Mouse (Mus musculus) G1E (cell line): ENCODE results near the gene Fzr1. TPM values are rescaled to one million over a fixed set of nuclear protein-coding genes. Genes with fewer than 3 reads are reported as not detected.

Experiments
- ATAC-seq: 2 replicates; pipeline ENCODE4 v1.8.0; 2016; ENCODE audit warnings: mild to moderate bottlenecking; ENCODE audit not compliant: insufficient number of reproducible peaks, poor library complexity, low FRiP score, severe bottlenecking; ENCODE audit errors: extremely low read depth
- DNase-seq: peaks from one replicate; pipeline ENCODE4 v3.0.0; 2012; ENCODE audit warnings: low spot score
- H3K27me3 ChIP-seq: 2 replicates; pipeline ENCODE4 v1.6.1; 2012; ENCODE audit warnings: mild to moderate bottlenecking, low read length, inconsistent platforms; ENCODE audit not compliant: insufficient read depth
- H3K36me3 ChIP-seq: replicated peaks from 2 replicates; pipeline ENCODE3; 2012; ENCODE audit warnings: mild to moderate bottlenecking, inconsistent platforms
- H3K4me1 ChIP-seq: 2 replicates; pipeline ENCODE4 v1.6.1; 2012; ENCODE audit warnings: low read depth, low read length, inconsistent platforms, mixed read lengths; ENCODE audit not compliant: insufficient read depth
- H3K4me3 ChIP-seq: 2 replicates; pipeline ENCODE4 v1.5.1; 2012; ENCODE audit warnings: low read depth, mild to moderate bottlenecking, inconsistent platforms, low read length, moderate library complexity, mixed read lengths
- H3K9me3 ChIP-seq: replicated peaks from 2 replicates; pipeline ENCODE4 v1.6.1; 2012; ENCODE audit warnings: inconsistent platforms
- CTCF ChIP-seq: IDR thresholded peaks from 2 replicates; pipeline ENCODE4 v1.5.1; 2012; ENCODE audit warnings: low read depth, low read length, inconsistent platforms, mixed read lengths
- GATA1 ChIP-seq: IDR thresholded peaks from 2 replicates; pipeline ENCODE4 v1.6.1; 2012; ENCODE audit warnings: borderline replicate concordance, low read length, inconsistent platforms, mixed read lengths
- GATA2 ChIP-seq: IDR thresholded peaks from 2 replicates; pipeline ENCODE4 v1.6.1; 2012; ENCODE audit warnings: low read depth, low read length, inconsistent platforms, borderline replicate concordance
- POLR2AphosphoS5 ChIP-seq: IDR thresholded peaks from 2 replicates; pipeline ENCODE4 v1.6.1; 2012; ENCODE audit warnings: low read depth, low read length, inconsistent platforms; ENCODE audit not compliant: insufficient replicate concordance
- TAL1 ChIP-seq: conservative IDR thresholded peaks from 2 replicates; pipeline ENCODE4 v1.6.1; 2012; ENCODE audit warnings: low read depth, low read length, inconsistent platforms, mixed read lengths
- polyA plus RNA-seq: library from polyadenylated mRNA; stranded (reverse); fragments of >175 nt; gene quantifications from 2 replicates; pipeline ENCODE4 v1.2.3, GENCODE M21; 2012
- total RNA-seq, 2 experiments: library from RNA; stranded (forward) in 1 of 2; stranded (reverse) in 1 of 2; fragments of 200-1000 nt in 1 of 2; fragments of >200 nt in 1 of 2; fragmentation: Nextera tagmentation in 1 of 2; gene quantifications; 2 replicates each; pipeline ENCODE4 v1.2.3; 2014 to 2017

Gene Fzr1
- total and polyA plus RNA-seq, 3 experiments = 15.8 to 96.2 (median 65.2) TPM

DNA sequence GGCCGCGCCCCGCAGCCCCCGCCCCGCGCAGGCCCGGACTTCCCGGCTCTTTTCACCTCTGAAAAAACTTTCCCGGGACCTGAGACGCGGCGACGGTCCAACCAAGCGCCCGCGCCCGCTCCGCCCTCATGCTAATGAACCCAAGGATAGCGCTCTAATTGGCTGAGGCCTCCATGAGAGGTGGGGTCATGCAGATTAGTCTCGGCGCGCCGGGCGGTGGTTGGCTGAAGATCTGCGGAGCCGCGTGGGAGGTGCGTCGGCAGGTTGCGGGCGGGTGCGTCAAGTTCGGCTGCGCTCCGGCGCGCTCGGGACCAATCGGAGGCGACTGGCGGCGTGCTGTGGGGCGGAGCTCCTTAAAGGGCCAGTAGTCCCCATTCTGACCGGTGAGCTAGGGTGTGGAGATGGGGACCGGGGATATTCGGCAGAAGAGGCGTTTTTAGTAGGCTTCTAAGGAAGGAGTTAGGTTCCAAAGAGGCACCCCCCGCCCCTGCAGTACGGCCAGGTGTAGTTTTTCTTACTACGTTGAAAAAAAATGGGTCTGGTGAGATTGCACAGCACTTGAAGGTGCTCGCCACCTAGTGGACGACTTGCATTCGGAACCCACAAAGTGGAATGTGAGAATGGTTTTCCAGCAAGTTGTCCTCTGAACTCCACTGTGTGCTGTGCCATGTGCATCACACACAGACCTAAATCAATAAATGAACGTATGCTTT lies 27.8 kb downstream of the Fzr1 start, which contains the start of gene Hmg20b:
Hmg20b (minus strand) TSS at position 130 of the 713 bp plus-strand sequence.
- H3K4me3 ChIP-seq = peak within 1 kb of the TSS; percentile 97
- DNase-seq (peak; percentile 94), ATAC-seq (peak; percentile 91)
- no peaks in the 10 kb centered on the region; the same call in 1 of the 2 replicates for H3K27me3 ChIP-seq
- TF ChIP-seq CTCF (peak; percentile 79), POLR2AphosphoS5 (no peak)
- H3K4me1 ChIP-seq = peaks cover 67% of the 10 kb centered on the region
- peaks cover 35% of the 10 kb centered on the region for H3K36me3 ChIP-seq
- no peaks in the 10 kb centered on the region for H3K9me3 ChIP-seq

DNA sequence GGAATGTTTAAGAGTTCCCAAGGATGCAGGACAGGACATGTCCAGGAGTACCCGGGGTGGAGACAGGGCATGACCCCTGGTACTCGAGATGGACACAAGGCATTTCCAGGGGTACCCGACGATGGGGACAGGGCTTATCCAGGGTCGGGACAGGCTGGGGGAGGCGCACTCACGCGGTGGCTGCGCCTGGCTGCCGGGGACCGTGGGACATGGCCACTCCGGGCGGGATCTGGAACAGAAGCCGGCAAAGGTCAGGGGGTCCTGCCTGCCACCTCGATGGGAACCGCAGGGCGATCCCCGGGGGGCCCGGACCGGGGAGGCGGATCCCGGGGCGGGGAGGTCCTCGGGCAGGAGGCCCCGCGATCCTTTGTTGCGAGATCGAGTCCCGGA lies 28.4 kb downstream of the Fzr1 start:
- TF ChIP-seq POLR2AphosphoS5 = no peak
- no peak for TF ChIP-seq TAL1
- no peak for TF ChIP-seq GATA2
- no peak for TF ChIP-seq CTCF
- no peak for TF ChIP-seq GATA1
- peaks cover 61% of the 10 kb centered on the region for H3K4me1 ChIP-seq
- ATAC-seq = no peak

DNA sequence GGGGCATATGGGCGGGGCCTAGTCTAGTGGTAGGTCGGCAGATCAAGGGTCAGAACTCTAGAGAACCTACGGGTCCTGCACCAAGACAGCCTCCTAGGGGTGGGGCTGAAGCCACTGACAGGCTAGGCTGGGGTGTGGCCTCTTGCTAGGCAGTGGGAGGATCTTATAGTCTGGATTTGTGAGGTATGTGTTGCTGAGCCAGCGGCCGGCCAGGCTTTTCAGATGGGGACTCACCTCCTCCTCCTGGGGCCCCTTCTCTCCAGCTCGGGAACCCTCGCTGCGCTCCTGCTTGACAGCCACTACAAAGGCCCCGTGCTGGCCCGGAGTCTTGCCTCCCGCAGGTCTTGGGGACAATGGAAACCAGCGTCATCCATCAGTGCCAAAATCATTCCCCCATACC lies 29.2 kb downstream of the Fzr1 start:
- Histone ChIP-seq H3K36me3 (peaks cover 40% of the 10 kb centered on the region), H3K4me1 (peaks cover 54% of the 10 kb centered on the region), H3K4me3 (peak overlapping the region; percentile 97; the same call in 1 of the 2 replicates), H3K9me3 (no peaks in the 10 kb centered on the region), H3K27me3 (no peaks in the 10 kb centered on the region; the same call in 1 of the 2 replicates)
- DNase-seq (peak; percentile 77), ATAC-seq (peak; percentile 65)
- no peak for TF ChIP-seq GATA1
- TF ChIP-seq GATA2 = no peak
- no peak for TF ChIP-seq POLR2AphosphoS5
- TF ChIP-seq TAL1 = no peak
- TF ChIP-seq CTCF = no peak

More for the DNA sequence above, 28.4 kb downstream of the Fzr1 start:
- no peak for DNase-seq
- H3K4me3 ChIP-seq = peak overlapping the region; percentile 97
- H3K27me3 ChIP-seq = no peaks in the 10 kb centered on the region; the same call in 1 of the 2 replicates
- no peaks in the 10 kb centered on the region for H3K9me3 ChIP-seq
- peaks cover 40% of the 10 kb centered on the region for H3K36me3 ChIP-seq

DNA sequence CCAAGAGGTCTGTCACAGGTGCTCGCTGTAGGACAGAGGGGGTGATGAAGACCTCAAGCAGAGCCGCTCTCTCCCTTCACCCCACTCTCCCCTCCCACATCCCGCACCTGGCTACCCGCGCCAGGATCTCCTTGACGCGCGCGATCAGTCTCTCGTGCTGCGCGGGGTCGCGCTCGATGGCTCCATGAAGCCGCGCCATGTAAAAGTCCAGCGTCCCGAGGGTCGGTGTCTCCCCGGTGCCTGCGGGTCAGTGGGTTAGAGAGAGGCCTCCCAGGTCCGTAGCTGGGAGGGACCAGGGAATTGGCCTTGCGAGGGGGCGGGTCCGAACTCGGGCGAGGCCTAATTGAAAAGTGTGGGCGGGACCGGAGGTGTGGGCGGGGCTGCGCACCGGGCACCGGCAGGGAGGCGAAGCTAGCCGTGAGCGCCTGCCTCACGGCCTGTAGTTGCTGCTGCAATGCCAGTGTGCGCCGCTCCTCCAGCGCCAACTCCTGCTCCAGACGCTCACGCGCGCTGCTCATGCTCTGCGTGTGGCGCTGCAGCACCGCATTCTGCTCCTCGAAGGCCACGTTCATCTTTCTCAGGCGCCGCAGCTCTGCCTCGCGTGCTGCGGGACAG lies 31.8 kb downstream of the Fzr1 start:
- Histone ChIP-seq H3K4me1 (peaks cover 50% of the 10 kb centered on the region), H3K36me3 (peaks cover 40% of the 10 kb centered on the region), H3K4me3 (peak overlapping the region; percentile 41; the same call in 1 of the 2 replicates), H3K27me3 (peaks cover 18% of the 10 kb centered on the region), H3K9me3 (peaks cover 8% of the 10 kb centered on the region; the same call in 1 of the 2 replicates)
- ATAC-seq (no peak), DNase-seq (no peak)
- TF ChIP-seq TAL1 (no peak), GATA2 (no peak), GATA1 (no peak), POLR2AphosphoS5 (no peak), CTCF (no peak)

DNA sequence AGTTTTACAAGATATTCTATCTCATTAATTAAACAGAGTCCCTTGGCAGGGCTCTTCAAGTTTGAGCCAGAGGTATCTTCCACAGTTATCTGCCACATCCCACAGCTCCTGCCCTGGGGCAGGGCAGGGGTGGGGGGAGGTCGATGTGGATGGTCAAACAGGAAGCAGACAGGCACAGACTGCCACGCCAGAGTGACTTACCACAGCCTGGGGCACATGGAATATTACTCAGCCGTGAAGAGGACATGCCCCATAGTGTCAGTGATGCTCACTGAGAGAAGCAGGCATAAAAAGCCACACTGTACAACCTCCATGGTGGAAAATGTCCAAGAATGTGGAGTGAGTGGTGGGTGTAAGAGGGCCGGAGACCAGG lies 33.2 kb downstream of the Fzr1 start:
- H3K4me1 ChIP-seq = peaks cover 56% of the 10 kb centered on the region
- no peak for TF ChIP-seq TAL1
- TF ChIP-seq CTCF = no peak
- no peak for TF ChIP-seq POLR2AphosphoS5
- TF ChIP-seq GATA2 = no peak
- no peak for TF ChIP-seq GATA1
- no peak overlapping the region for H3K4me3 ChIP-seq
- peaks cover 18% of the 10 kb centered on the region for H3K27me3 ChIP-seq
- no peak for DNase-seq
- H3K36me3 ChIP-seq = peaks cover 40% of the 10 kb centered on the region
- ATAC-seq = no peak
- peaks cover 8% of the 10 kb centered on the region; the same call in 1 of the 2 replicates for H3K9me3 ChIP-seq

DNA sequence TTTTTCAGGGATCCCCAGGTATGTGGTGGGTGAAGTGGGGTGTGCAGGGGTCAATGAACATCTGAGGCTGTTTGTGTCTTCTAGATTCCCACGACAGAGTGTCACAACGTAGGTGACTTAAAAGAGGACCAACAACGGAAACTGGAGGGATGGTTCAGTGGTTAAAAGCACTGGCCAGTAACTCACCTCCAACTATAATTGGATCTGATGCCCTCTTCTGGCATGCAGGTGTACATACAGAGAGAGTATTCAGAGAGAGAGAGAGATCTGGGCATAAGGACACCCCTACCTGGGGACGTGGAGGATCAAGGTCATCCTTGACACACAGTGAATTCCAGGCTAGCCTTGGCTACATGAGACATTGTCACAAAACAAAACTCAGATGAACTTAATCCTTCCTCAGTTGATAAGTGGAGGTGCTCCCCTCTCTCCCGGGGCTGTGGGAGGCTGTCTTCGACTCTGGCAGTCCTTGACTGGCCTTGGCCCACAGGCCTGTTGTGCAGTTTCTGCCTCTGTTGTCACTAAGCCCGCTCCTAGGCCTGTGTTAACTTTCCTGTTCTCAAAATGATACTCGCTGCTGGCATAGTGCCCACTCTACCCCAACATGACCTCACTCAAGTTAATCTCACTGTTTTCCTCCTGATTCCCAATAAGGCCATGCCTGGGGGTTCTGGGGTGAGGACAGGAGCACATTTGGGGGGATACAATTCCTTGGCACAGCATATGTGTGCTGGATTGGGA lies 33.7 kb downstream of the Fzr1 start:
- H3K9me3 ChIP-seq = peaks cover 8% of the 10 kb centered on the region; the same call in 1 of the 2 replicates
- H3K27me3 ChIP-seq = peaks cover 18% of the 10 kb centered on the region
- H3K4me1 ChIP-seq = peaks cover 54% of the 10 kb centered on the region
- no peak for DNase-seq
- no peak overlapping the region for H3K4me3 ChIP-seq
- TF ChIP-seq GATA1 (no peak), POLR2AphosphoS5 (no peak)
- H3K36me3 ChIP-seq = peaks cover 40% of the 10 kb centered on the region
- no peak for ATAC-seq
